Mouse (Mus musculus): Measurements from ENCODE around the gene Anapc1.
"Not testable (repeated sequence)": the region's sequence is repeated elsewhere in the genome, so short reads cannot be mapped to it uniquely, and the experiment has no call there.

The Anapc1 gene

DNA sequence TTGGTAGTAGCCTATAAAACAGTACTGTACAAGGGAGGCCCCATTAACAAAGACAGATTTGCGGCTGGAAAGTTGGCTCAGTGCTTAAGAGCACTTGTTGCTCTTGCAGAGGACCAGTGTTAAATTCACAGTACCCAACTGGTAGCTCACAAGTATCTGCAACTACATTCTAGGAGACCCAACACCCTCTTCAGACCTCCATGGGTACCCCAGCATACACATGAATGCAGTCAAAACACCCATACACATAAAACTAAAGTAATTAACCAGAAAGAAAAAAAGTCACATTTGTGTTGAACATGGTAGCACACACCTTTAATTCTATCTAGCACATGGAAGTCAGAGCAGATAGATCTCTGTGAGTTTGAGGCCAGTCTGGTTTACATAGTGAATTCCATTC lies 9.9 kb upstream of the Anapc1 start:
- DNase-seq (ENCODE audit: low read depth, low spot score) = no peak

GRCm38 (mm10) chr2:128696426-128696825 lies 9.2 kb upstream of the Anapc1 start:
- no peak for DNase-seq (ENCODE audit: low read depth, low spot score)

DNA sequence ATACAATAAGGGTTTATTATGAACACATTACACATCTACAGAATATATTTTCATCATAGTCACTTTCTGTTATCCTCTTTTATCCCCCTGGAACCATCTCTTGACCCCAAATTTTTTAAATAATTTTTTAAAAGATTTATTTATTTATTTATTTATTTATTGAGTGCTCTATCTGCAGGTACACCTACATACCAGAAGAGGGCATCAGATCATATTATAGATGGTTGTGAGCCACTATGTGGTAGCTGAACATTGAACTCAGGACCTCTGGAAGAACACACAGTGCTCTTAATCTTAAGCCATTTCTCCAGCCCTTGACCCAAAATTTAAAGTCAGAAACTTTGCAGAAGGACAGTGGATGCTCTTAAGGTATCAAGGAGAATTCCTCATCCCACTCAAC lies 7.4 kb upstream of the Anapc1 start:
- no peak for DNase-seq (ENCODE audit: low read depth, low spot score)

GRCm38 (mm10) chr2:128693828-128694227 lies 6.6 kb upstream of the Anapc1 start:
- not testable (repeated sequence) for DNase-seq (ENCODE audit: low read depth, low spot score)

DNA sequence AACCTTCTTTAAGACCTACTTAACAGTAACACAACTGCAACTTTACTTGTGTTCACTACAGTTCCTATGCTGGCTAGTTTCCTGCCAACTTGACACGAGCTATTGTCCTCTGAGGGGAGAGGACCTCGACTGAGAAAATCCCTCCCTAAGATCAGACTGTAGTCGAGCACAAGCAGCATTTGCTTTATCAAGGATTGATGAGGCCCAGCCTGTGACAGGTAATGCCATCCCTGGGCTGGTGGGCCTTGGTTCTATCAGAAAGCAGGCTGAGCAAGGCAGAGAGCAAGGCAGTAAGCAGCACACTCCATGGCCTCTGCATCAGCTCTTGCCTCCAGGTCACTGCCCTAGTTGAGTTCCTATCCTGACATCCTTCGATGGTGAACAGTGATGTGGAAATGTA lies 6.0 kb upstream of the Anapc1 start:
- no peak for DNase-seq (ENCODE audit: low read depth, low spot score)

DNA sequence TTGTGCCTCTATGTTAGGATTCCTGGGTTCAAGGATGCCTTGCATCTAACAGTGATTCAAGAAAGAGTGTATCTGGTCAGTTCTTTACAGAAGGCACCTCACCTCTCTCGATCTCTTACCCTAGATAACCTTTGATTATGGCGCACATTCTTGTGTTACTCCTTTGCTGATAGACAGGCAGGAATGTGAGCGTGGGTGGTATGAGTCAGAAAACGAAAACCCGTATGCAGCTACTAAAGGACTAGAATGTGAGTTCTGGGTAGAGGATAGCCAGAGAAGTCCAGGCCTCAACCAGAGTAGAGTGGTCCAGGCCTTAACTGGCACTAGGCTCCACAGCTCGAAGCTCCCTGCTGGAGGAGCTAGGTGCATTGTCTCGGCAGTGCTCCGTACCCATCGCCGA lies 5.6 kb upstream of the Anapc1 start:
- DNase-seq (ENCODE audit: low read depth, low spot score) = no peak

- DNase-seq (ENCODE audit: low read depth, low spot score) = no peak
Measured at GRCm38 (mm10) chr2:128692336-128692735, 5.1 kb upstream of the Anapc1 start.

GRCm38 (mm10) chr2:128687558-128688120 lies 448 bp upstream of the Anapc1 start:
- DNase-seq (ENCODE audit: low read depth, low spot score) = no peak

DNA sequence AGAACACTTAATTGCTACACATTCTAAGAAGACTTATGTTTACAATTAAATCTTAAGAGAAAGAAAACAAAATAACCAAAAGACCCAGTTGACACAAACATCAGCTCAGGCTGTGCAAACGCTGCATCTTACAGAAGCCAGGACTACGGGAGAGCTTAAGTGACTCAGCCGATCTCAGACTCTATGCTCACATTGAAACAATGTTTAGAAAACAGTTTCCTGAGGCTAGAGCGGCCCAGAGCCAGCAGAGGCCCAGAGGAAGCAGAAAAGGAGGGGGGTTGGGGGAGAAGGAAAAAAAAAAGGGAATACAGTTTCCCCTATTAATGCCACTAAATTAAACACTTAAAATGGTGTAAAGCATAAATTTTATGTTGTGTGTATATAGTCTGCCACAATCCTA lies 6.5 kb downstream of the Anapc1 start:
- DNase-seq (ENCODE audit: low read depth, low spot score) = no peak

DNA sequence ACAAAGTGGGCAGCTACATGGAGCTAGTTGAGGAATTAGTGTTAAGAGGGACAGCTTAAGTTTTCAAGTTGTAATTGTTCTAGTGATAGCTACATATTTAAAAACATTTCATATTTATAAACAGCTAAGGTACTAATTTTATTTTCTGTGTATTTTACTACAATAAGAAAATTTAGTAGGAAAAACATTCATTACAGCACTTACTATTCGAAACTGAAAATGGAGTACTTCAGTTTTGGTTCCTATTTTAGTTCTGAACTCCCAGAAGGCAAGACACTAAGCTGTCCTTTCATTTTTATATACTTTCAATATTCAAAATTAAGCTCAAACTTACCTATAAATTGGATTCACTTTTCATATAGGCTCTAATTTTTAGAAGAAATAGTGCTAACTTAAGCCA lies 66.6 kb downstream of the Anapc1 start:
- DNase-seq (ENCODE audit: low read depth, low spot score) = no peak

DNA sequence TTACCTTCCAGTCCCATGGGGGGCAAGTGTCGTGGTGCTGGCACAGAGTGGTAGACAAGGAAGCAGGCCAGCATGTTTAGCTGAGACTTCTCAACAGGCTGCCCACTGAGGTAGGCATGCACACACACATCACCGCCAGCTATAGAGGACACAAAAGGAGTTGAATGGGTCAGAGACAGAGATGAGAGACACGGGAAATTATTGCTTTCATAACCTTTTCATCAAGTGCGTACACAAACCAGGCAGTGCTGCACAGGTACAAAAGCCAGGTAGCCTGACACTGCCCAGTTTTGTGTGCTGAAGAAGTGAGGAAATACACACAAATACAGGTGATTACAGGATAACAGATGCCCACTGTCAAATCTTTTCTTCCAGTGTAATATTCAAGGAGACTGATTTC lies 71.8 kb downstream of the Anapc1 start:
- DNase-seq (ENCODE audit: low read depth, low spot score) = no peak

- DNase-seq (ENCODE audit: low read depth, low spot score) = no peak
Measured at GRCm38 (mm10) chr2:128613365-128613764, 73.8 kb downstream of the Anapc1 start.

DNA sequence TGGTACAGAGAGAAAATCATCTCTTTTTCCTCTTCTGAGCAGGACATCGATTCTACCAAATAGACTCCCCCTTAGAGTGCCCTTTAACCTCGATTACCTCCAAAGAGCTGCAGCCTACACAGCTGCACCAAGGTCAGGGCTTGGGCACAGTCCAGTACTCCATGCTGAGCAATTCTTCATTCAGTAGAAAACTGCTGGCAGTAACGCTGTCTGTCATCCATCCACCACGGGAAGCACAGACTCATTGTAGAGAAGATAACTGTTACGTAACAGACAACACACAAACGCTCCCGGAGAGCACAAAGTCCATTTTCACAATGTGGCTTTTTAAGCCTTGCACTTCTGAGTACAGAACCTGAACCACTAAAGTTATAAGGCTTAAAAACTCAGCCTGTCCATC lies 74.9 kb downstream of the Anapc1 start:
- DNase-seq (ENCODE audit: low read depth, low spot score) = no peak

DNA sequence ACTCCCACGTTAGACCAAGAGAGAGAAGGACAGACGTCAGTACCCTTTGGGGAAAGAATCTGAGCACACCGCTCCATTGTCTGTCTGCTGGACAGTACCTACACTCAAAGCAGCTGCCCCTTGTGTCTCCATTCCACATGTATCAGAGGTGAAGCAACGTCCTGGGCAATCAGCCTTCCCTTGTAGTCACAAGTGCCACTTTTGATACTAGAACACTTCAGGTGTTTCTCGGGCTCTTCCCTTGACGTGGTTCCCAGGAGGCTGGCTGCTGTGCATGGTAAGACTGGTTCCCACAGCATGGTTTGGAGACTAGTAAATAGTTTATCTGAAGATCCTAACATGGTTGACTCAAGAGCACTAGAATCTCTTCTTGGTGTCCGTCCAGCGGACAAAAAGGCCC lies 76.0 kb downstream of the Anapc1 start:
- no peak for DNase-seq (ENCODE audit: low read depth, low spot score)

- no peak for DNase-seq (ENCODE audit: low read depth, low spot score)
Measured at GRCm38 (mm10) chr2:128609286-128609685, 77.9 kb downstream of the Anapc1 start.

- DNase-seq (ENCODE audit: low read depth, low spot score) = no peak
Measured at GRCm38 (mm10) chr2:128601534-128601933, 85.7 kb downstream of the Anapc1 start.

GRCm38 (mm10) chr2:128592301-128592700 lies 94.9 kb downstream of the Anapc1 start:
- DNase-seq (ENCODE audit: low read depth, low spot score) = peak; percentile 65

DNA sequence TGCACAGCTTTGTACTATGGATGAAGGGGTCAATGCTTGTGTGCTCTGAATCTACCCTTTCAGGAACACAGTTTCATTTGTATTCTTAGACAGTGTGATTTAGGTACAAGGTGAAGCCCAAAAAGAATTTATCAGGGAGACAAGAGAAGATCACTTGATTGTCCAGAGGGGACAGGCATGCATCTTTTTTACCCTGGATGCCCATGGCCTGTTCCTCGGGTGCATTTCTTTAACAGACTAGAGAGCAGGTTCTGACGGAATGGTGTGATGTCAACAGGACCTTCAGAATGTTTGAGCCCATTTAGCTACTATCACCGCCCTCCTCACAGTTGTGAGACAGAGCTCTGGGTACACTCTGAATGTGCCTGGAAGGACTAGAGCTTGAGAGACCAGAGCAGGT lies 96.3 kb downstream of the Anapc1 start, which contains the start of gene Spdye4c:
TSS of gene Spdye4c (plus strand) at position 301 of the 400 bp plus-strand sequence.
- no peak for DNase-seq (ENCODE audit: low read depth, low spot score)

DNA sequence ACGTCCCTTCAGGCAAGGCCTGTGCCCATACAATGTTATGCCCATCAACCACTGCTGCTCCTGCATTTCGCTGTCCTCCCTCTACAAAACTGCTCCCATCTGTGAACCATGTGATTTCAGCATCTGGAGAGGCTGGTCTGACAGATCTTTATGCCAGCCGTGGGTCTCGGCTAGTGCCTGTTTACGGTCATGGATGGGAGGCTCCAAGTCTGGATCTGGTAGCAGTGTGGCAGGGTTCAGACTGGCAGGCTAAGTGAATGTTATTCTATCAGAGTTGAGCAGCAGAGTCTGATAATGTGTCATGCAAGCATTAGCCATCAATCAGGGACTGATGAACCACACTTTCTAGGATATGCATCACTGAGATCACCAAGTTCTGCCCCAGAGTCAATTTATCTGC lies 104.3 kb downstream of the Anapc1 start:
- DNase-seq (ENCODE audit: low read depth, low spot score) = no peak

DNA sequence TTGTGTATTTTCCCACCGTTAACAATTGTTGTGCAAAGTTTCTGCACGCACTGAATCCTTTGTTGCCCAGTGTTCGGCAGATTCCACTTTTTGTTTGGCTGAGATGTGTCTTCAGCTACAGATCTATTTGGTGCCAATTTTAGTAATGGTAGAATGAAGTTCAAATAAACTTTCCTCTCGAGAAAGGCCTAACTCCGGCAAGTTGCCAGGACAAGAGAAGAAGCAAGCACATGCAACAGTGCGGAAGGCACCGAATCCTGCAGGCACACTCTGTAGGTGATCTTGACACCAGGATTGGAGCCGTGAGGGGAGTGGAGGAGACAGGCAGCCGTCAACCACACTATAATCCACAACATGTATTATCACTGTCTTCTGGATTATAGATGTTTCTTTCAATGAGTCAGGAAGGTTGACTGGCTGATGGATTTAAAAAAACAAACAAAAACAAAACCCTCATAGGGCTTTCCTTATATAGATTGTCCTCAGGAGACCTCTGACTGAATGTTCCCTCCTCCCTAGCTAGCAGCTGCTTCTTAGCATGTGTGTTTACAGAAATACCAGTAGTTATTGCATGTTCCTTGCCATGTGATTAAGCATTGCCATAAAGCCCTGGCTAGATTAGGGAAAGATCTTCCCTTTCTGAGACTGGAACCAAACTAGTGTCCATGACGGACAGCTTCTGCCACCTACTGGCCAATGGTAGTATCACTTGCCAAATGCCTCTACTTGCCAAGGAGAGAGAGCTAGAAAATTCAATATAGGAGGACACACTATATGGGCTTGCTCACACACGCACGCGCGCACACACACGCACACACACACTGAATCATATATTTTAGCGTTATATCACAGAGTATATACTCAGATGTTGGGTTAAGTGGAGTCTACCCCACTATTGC lies 114.2 kb downstream of the Anapc1 start:
- peak; percentile 68 for DNase-seq (ENCODE audit: low read depth, low spot score)

DNA sequence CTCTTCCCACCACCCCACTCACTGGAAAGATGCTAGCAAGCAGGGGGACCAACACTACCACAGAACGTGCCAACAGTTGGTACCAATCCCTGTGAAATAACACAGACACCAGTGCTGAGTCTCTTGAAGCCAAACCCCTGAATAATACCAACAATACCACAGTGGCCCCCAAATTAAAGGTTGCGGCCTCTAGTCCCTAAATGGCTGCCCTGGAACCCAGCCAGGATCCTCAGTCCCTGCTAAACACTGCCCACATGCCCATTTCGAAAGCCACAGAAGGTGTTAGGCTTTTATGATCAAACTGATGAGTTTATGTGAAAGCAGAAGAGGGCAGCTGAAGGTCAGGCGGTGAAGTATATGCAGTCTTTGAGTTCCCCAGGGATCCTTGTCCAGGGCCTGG lies 116.2 kb downstream of the Anapc1 start:
- no peak for DNase-seq (ENCODE audit: low read depth, low spot score)

DNA sequence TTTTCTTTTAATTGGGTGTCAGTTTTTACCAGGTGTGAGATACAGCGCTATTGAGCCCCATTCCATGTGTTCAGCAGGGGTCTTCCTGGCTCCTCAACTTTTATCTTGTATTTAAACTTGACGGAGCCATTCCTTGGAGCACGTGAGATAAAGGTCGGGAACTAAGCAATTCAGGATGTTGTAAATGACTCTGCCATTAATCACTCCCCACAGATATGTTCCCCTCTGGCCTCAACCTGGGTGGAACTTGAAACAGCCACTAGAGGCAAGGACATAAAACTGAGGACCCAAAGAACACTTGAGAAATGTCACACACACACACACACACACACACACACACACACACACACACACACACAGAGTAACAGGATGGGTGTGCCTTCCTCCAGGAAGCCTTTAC lies 118.7 kb downstream of the Anapc1 start:
- no peak for DNase-seq (ENCODE audit: low read depth, low spot score)

- DNase-seq (ENCODE audit: low read depth, low spot score) = no peak
Measured at GRCm38 (mm10) chr2:128568018-128568417, 119.2 kb downstream of the Anapc1 start.

All from ES-CJ7 (cell line).